Mouse (Mus musculus) liver, postnatal 0 days (tissue): ENCODE measurements around the gene Fkbp11.

Source experiments
- CTCF ChIP-seq: sonication (generic); IDR thresholded peaks from 2 replicates; pipeline ENCODE4 v1.5.1; 2016; ENCODE audit warnings: antibody characterized with exemption, low read depth
- EP300 ChIP-seq: IDR thresholded peaks from 2 replicates; pipeline ENCODE4 v1.6.1; 2016; ENCODE audit warnings: antibody characterized with exemption, low read depth, mild to moderate bottlenecking

GRCm38 (mm10) chr15:98728366-98728765 lies 368 bp upstream of the Fkbp11 start:
- TF ChIP-seq EP300 = no peak
- TF ChIP-seq CTCF = no peak
